Mouse (Mus musculus) small intestine, adult 2 months (tissue): Measurements from ENCODE around the gene Nme7.

Experiments
- CTCF ChIP-seq: fragments of 200-500 bp; IDR thresholded peaks from 2 replicates; pipeline ENCODE4 v1.5.1; 2012; ENCODE audit warnings: low read depth, mild to moderate bottlenecking, control low read depth, inconsistent platforms, low read length, moderate library complexity, mixed read lengths; ENCODE audit not compliant: insufficient replicate concordance, insufficient read length; ENCODE audit errors: extremely low read depth
- POLR2A ChIP-seq: fragments of 200-500 bp; IDR thresholded peaks from 2 replicates; pipeline ENCODE4 v1.6.1; 2012; ENCODE audit warnings: low read depth, mild to moderate bottlenecking, control low read depth, inconsistent platforms, low read length, moderate library complexity

DNA sequence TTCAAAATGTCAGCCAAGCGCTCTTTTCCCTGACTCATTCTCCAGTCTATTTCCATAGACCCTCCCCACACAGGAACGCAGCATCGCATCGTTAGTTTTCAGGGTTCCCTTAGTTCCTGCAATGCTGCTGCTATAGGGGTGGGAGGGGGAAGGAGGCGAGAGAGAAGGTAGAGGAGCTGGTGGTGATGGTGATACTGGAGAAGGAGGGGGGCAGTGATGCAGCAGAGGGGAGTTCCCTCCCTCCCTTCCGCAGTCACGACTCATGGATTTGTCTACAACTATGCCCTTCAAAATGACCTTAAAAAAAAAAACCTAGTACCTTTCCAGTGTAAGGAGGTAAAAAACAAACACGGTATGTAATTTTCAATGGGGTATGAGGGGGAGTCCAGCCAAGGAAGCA is 152.8 kb downstream of the Nme7 start:
- no peak for TF ChIP-seq CTCF
- TF ChIP-seq POLR2A, result no peak
